Mouse (Mus musculus) bone marrow macrophage, adult 2 months (primary cell): ENCODE measurements around the gene Ttc29.

Experiments
- CTCF ChIP-seq: IDR thresholded peaks from 2 replicates; pipeline ENCODE4 v1.5.1; 2012; ENCODE audit warnings: low read depth, mild to moderate bottlenecking, low read length, moderate library complexity
- POLR2A ChIP-seq: IDR thresholded peaks from 2 replicates; pipeline ENCODE4 v1.6.1; 2012; ENCODE audit warnings: mild to moderate bottlenecking, low read depth, low read length, borderline replicate concordance

DNA sequence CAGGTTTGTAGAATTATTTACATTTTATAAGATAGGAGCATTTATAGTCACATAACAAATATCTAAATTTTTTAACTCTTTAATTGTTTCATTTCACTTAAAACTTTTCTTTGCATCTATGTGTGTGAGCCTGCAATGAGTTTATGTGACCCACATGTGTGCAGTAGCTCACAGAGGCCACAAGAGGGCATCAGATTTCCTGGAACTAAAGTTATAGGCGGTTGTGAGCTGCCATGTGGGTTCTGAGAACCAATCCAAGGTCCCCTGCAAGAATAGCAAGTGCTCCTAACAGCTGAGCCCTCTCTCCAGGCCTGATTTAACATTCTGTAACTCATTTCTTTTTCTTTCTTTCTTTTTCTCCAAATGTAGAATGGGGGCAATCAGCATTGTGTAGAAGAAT lies 41.7 kb upstream of the Ttc29 start:
- TF ChIP-seq CTCF (no peak), POLR2A (no peak)
